Comparison of ENCODE assay signal across 9 mouse cellular contexts in the genomic region with DNA sequence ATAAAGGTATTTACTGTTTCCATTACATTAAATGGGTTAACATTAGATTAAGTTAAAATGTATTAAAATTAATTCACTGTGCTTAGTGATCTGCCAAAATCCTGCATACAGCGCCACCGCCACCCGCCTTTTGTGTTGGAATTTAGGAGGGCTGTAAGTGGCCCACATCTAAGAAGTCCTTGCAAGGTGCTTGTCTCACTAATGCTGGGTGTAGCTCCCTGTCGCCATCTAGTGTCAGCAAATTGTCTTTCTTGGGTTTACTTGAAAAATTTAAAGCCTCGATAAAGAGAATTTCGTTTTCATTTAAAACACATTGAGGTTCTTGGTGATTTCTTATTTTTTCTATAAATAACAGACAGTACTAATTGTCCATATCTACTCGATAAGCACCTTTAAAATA. TPM values are rescaled to one million over a fixed set of nuclear protein-coding genes. Genes with fewer than 3 reads are reported as not detected.
DNase-seq lines count a peak whose midpoint lies in the region; ATAC-seq and TF ChIP-seq lines count a peak whose summit lies in the region.
"Had no signal": no experiment of that assay in that cellular context is flagged by ENCODE, and none has a peak within 500 bp of the region (broad histone marks: within the 10 kb centered on the region; RNA-seq: fewer than 3 reads in every experiment).

No protein-coding gene starts in this region.

- H3K4me3 ChIP-seq in kidney, postnatal 0 days (replicated peaks; ENCODE audit: low read depth, low read length) = no peak overlapping the region
- H3K4me3 ChIP-seq in liver, postnatal 0 days (ENCODE audit: low read depth, low read length) = no peak overlapping the region
- H3K4me3 ChIP-seq: liver, embryonic 15.5 days had no signal

- no peak overlapping the region for H3K9ac ChIP-seq in kidney, postnatal 0 days (ENCODE audit: low read depth, low read length)
- no peak overlapping the region for H3K9ac ChIP-seq in liver, postnatal 0 days (replicated peaks)
- H3K9ac ChIP-seq: liver, embryonic 15.5 days had no signal

- H3K9me3 ChIP-seq in kidney, postnatal 0 days (replicated peaks; ENCODE audit: low read length) = no peaks in the 10 kb centered on the region
- H3K9me3 ChIP-seq in liver, postnatal 0 days (ENCODE audit: low read length) = no peaks in the 10 kb centered on the region
- H3K9me3 ChIP-seq: liver, embryonic 15.5 days had no signal

- no peak overlapping the region for H3K27ac ChIP-seq in kidney, postnatal 0 days
- H3K27ac ChIP-seq in liver, postnatal 0 days (ENCODE audit: low read depth) = no peak overlapping the region
- H3K27ac ChIP-seq: liver, embryonic 15.5 days had no signal

- peak; percentile 49 to 91 for DNase-seq in adrenal gland, adult (ENCODE audit: inconsistent age in 2 of 2, low spot score in 1 of 2)
- no peak for DNase-seq in adrenal gland, postnatal 4 days (ENCODE audit: low spot score in 2 of 2)
- peak; percentile 78 to 81 for DNase-seq in B cell, adult 2 months
- peak; percentile 54 to 77 for DNase-seq in adrenal gland, postnatal 36 days
- DNase-seq in kidney, postnatal 0 days (ENCODE audit: low spot score) = peak; percentile 78
- DNase-seq in liver, postnatal 0 days = peak; percentile 64
- DNase-seq in right cerebral cortex, postnatal 36 days (ENCODE audit: low spot score in 2 of 2) = peak; percentile 36 to 72

- 26% methylated on average over 7 of the region's 7 CpGs for whole genome bisulfite sequencing in kidney, postnatal 0 days
- 32% methylated on average over 7 of the region's 7 CpGs for WGBS in liver, postnatal 0 days (ENCODE audit: insufficient replicate concordance)

- TF ChIP-seq CTCF in kidney, postnatal 0 days (IDR thresholded peaks at IDR 0.05; ENCODE audit: low read depth) = peak; percentile 88
- TF ChIP-seq CTCF in liver, postnatal 0 days (IDR thresholded peaks at IDR 0.05; ENCODE audit: low read depth) = peak; percentile 82

- peaks cover 10% of the 10 kb centered on the region; the same call in 1 of the 2 replicates for H3K36me3 ChIP-seq in kidney, postnatal 0 days (ENCODE audit: insufficient read depth, low read length)
- peaks cover 31% of the 10 kb centered on the region for H3K36me3 ChIP-seq in liver, postnatal 0 days (replicated peaks; ENCODE audit: insufficient read depth, low read length)

- H3K27me3 ChIP-seq in kidney, postnatal 0 days (ENCODE audit: insufficient read depth, low read length) = no peaks in the 10 kb centered on the region
- H3K27me3 ChIP-seq in liver, postnatal 0 days (ENCODE audit: insufficient read depth, low read length) = no peaks in the 10 kb centered on the region
- H3K27me3 ChIP-seq: liver, embryonic 15.5 days had no signal

- no peaks in the 10 kb centered on the region for H3K4me1 ChIP-seq in kidney, postnatal 0 days (replicated peaks; ENCODE audit: insufficient read depth, low read length)
- H3K4me1 ChIP-seq in liver, postnatal 0 days (ENCODE audit: insufficient read depth) = no peaks in the 10 kb centered on the region

- ATAC-seq in erythroblast, adult 5-6 weeks (replicated peaks; ENCODE audit: low FRiP score, poor library complexity, severe bottlenecking) = peak; percentile 71
- ATAC-seq in kidney, postnatal 0 days (replicated peaks; ENCODE audit: low FRiP score, low read depth) = no peak
- ATAC-seq in liver, postnatal 0 days = no peak

- no peak; the same call in 1 of the 2 replicates for TF ChIP-seq EP300 in liver, postnatal 0 days (IDR thresholded peaks at IDR 0.05; ENCODE audit: low read depth)

- H3K4me2 ChIP-seq in kidney, postnatal 0 days (ENCODE audit: low read length) = no peak overlapping the region
- H3K4me2 ChIP-seq in liver, postnatal 0 days (ENCODE audit: low read depth, low read length) = no peak overlapping the region
- H3K4me2 ChIP-seq: liver, embryonic 15.5 days had no signal

RNA-seq across cellular contexts. Expression of a gene that starts 35.6 kb away (rescaled TPM):
- total RNA-seq in adrenal gland, postnatal 4 days (2021) = 1 to 10 TPM in 1 of 2 experiments, under 1 TPM in 1; 0.96 to 3.1 TPM
- total RNA-seq in adrenal gland, postnatal 36 days (2021) = under 1 TPM; 0.69 to 0.86 TPM
- 0.19 TPM in 1 of 2 replicates, not detected in the other for total RNA-seq in erythroblast, adult 5-6 weeks (2015; ENCODE audit: low replicate concordance)
- not detected in 2 replicates for total RNA-seq in erythroblast, adult 5-6 weeks (2017; ENCODE audit: low replicate concordance)
- 0.54 and 0.60 TPM in 2 replicates for polyA plus RNA-seq in kidney, postnatal 0 days (2015; fragmentation: Nextera tagmentation; extraction: Ambion mirVana)
- polyA plus RNA-seq in liver, postnatal 0 days (2015; fragmentation: Nextera tagmentation; extraction: Ambion mirVana) = 0.16 and 0.19 TPM in 2 replicates

RNA-seq across cellular contexts. Expression of a gene that starts 54.3 kb away (rescaled TPM):
- 10 to 100 TPM; 26.1 to 26.2 TPM for total RNA-seq in adrenal gland, postnatal 4 days (2021)
- total RNA-seq in adrenal gland, postnatal 36 days (2021) = 10 to 100 TPM; 33.6 to 34.1 TPM
- total RNA-seq in erythroblast, adult 5-6 weeks (2015; ENCODE audit: low replicate concordance) = 7.5 and 8.2 TPM in 2 replicates
- total RNA-seq in erythroblast, adult 5-6 weeks (2017; ENCODE audit: low replicate concordance) = 10.3 and 11.6 TPM in 2 replicates
- 4.9 and 5.1 TPM in 2 replicates for polyA plus RNA-seq in kidney, postnatal 0 days (2015; fragmentation: Nextera tagmentation; extraction: Ambion mirVana)
- 1.1 and 1.2 TPM in 2 replicates for polyA plus RNA-seq in liver, postnatal 0 days (2015; fragmentation: Nextera tagmentation; extraction: Ambion mirVana)

Comparison
In these comparisons a context has a peak if more than half of its experiments do, and no peak if none do; other contexts are left out.
1. DNase-seq: peak in adrenal gland, adult (2 of 2), B cell, adult 2 months (2 of 2), adrenal gland, postnatal 36 days (2 of 2), kidney, postnatal 0 days (single experiment), liver, postnatal 0 days (single experiment) and right cerebral cortex, postnatal 36 days (2 of 2); none in adrenal gland, postnatal 4 days (0 of 2).